Mouse (Mus musculus) heart, adult 9 months (tissue): ENCODE measurements around the gene Lmcd1.

Experiments used
- DNase-seq, 2 experiments: peaks; one replicate each; pipeline ENCODE4 v3.0.0; 2022; ENCODE audit warnings: low spot score in 2 of 2

The Lmcd1 gene

DNA sequence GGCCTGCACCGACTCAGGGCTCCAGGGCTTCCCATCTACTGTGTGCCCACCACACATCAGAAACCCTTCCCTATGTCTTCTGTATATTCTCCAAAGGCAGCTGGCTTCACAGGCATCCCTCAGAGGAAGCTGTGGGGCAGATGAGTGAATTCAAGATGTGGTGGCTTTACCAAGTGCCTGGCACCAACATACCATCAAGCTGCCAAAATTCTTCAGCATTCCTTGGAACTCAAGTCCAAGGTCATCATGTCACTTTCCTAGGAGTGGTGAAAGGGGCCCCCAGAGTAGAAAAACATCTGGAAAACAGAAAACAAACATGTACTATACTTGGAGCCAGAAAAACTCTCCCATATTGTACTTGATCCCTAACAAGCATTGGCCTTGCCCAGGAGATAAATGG lies 85.8 kb downstream of the Lmcd1 start:
- DNase-seq, result no peak

DNA sequence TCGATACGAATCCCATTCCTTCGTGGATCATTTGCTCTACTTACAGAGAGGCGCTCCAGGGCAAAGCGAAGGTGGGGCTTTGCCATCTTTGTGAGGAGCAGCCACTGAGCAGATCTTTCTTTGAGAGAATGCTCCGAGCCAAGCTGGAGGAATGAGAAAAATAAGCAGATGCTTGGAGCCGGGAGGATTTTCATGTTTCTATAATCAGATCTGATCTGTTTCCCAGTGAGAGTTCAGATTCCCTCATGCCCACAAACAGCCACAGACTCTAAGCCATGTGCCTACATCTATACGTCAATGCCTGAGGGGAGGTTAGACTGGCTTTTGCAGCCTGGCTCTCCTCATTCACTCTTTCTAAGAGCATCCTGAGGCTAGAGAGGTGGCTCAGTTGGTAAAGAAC lies 87.1 kb downstream of the Lmcd1 start:
- DNase-seq, result no peak

DNA sequence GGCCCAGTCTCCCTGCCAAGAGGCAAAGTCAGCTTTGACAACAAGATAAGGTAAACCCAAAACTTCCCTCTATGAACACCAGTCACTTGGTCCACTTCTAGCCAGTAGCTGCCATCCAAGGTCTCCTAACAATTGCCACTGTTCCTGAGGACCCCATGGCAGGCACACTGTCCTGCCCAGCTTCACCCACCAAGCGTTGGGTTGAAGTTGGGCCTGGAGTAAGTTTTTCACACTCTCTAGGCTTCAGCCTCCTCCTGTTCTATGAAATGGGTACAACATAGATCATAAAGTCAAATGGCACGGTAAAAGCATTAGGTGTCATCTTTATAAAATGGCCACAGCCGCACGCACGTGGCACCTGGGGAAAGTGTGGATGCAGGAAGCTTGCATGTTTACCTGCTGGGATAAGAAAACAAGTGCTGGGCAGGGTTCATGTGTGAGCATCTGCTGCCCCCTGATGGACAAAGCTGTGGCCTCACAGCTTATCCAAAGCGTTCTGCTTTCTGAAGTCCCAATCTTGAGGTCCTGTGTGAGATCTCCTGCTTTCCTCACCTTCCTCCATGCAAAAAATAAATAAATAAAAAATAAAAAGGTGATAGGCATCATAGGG lies 88.9 kb downstream of the Lmcd1 start:
- DNase-seq, result peak in 1 of 2 experiments; percentile 60

DNA sequence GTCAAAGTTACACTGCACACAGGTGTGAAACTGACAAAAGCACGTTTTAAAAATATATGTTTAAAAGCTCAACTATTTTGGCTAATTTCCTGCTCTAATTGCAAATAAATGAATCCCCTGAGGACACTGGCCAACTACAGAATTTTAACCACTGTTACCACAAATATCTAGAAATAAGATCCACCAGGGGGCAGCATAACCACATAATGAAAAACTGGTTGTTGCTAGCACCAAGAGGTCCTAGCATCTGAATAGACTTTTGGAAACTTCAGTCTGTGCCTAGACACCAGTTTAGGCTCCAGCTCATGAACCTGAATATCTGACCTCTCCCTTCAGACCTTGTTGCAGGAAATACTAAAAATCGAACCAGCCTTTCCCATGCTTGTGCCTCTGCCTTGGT lies 91.0 kb downstream of the Lmcd1 start:
- DNase-seq, result peak; percentile 26 to 58

DNA sequence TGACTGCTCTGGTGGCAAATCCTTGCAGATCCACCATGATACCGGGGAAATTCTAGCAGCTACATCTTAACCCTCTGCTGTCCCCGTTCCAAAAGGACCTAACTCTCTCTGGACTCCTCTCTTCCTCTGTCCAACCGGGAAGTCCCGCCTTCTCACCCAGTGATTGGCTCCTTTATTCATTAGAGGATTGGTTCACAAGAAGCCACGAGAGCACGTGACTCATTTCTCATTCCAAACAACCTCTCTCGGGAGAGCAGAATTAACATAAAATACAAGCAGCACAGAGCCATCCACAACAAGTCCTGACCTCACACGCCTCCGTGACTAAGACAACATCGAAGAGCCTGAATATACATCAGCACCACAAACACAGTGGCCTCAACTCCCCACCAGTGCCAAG lies 91.7 kb downstream of the Lmcd1 start:
- DNase-seq, result peak in 1 of 2 experiments; percentile 30

DNA sequence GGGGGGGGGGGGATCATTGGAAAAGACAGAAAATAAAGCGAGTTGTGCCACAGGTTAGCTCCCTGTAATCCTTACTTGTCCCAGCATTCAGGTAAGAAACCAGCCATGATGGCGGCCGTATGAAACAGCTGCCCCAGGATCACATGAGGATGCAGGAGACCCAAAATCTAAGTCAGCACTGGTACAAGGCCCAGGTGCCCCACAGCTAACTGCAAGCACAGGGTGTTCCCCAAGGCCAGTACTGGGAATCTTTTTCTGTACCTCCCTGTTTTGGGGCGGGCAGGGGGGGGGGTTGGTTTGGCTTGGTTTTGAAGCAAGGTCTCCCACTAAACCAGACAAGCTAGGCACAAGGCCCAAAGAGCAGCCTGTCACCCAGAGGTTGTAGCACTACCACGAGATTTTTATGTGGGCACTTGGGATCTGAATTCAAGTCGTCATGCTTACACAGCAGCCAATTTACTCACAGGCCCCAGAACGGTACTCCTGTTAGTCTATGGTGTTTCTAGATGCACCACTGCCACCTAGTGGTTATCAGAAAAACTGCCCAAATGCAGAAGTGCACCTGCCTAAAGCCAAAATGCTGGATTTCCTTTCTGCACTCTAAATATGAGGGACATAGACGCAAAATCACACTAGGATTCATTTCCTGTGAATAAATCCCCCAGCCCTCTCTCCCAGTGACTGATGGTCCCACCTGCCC lies 100.5 kb downstream of the Lmcd1 start:
- peak in 1 of 2 experiments; percentile 20 for DNase-seq

DNA sequence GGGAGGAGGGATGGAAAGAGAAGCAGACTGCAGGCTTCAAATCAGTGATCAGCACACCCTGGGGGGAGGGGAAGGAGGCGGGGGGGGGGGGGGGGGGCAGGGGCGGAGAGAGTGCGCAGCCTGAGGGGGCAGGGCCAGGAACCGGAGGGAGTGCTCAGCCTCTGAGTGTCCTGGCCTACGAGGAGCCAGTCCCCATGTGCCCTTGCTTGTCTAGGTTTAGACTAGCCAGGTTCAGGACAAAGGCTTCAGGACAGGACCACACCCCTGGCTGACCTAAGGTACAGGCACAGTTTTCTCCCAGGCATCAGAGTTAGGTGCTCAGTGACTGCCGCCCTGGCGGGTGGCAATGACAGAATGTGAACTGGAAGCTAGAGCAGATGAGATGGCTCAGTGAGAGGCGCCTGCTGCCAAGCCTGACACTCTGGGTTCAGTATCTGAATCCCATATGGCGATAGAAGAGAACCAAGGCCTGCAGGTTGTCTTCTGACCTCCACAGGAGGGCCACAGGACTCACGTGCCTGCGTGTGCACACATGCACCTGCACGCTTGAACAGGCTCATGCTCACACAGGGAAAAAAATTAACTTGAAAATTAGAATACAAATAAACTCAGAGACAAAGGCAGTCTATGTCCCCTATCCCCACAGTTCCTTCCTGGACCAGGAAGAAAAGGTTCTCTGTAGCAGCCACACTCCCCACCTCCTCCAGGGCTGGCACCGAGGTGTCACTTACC lies 102.3 kb downstream of the Lmcd1 start:
- no peak for DNase-seq

DNA sequence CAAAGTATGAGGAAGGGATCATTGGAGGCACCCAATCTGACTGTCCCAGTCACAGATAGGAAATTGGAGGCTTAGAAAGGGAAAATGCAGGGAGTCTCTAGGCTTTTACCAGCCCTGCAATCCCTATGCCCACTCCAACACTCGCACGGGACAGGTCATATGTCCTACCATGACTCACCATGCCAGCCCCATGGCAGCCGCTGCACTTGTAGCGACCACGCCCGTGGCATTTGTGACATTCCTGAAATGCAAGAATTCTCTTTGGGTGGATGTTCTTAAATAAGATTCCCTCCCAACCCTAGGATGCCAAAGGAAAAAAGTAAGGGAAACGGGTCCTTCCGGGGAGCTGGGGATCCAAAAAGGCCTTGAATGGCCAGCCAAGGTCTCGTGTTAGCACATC lies 105.5 kb downstream of the Lmcd1 start:
- no peak for DNase-seq
